Mouse (Mus musculus): Measurements from ENCODE around the gene Apol7e. TPM values are rescaled to one million over a fixed set of nuclear protein-coding genes. Genes with fewer than 3 reads are reported as not detected.
A peak's percentile ranks its signal among the peaks of the same experiment; 100 is the strongest.
"Not testable (repeated sequence)": the region's sequence is repeated elsewhere in the genome, so short reads cannot be mapped to it uniquely, and the experiment has no call there.

Gene Apol7e
- not detected for total RNA-seq (2021)
- long read RNA-seq, experiment 1, result 0 reads
- long read RNA-seq, experiment 2, result 0 reads

DNA sequence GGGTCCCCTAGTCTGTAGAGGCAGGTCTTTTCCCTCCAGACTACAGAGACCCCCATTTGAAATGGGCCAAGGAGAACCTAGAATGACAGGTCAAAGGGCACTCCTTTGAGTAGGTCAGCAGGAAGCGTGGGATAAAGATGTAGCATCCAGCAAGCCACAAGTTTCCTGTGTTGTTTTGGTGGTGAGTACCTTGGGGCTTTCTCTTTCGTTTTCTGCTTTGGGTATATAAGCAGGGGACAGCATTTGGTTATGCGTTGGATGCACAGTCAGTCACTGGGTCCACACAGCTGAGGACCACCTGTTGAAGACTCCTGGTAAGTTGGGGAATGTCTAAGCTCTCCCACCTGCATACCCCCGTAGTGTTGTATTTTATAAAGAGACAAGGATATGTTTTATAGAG lies at the start of gene Apol7e:
TSS of gene Apol7e (plus strand) at position 202 of the 400 bp plus-strand sequence.
- not testable (repeated sequence) for DNase-seq (ENCODE audit: low spot score)

DNA sequence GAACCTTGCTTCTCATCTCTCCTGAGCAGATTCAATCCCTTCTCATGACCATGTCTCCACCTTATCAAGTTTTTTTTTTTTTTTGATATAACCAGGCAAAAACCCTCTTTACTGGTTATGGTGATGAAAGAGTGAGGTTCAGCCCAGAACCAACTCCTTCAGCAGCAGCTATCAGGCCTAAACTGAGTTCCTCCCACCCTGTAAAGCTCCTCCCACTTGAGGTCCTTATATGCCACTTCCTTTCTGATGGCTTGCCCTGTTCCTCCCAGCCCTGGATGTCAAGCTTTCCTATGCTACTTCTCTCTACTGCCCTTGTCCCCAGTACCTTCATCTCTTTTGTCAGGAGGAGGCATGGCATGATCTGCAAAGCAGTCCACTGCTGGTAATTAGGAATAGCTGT lies 47.5 kb upstream of the Apol7e start:
- not testable (repeated sequence) for DNase-seq (ENCODE audit: low spot score)

DNA sequence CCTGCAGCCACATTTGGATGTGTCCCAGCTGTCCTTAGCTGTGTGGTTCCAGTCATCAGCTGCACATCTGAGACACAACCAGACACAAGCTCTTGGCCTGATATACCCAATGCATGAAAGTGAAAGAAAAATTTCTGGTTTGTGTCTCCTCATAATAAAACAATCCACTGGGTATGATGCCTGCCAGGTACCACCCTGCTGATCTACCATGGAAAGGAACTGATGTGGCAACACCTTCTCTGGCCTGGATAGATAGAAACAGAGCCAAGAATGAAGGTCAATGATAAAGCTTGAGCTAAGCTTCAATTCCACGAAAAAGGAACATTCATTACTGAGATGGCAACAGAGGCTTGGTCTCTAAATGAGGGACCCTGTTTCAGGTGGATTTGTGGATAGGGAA lies 38.9 kb upstream of the Apol7e start:
- DNase-seq (ENCODE audit: low spot score), result not testable (repeated sequence)

DNA sequence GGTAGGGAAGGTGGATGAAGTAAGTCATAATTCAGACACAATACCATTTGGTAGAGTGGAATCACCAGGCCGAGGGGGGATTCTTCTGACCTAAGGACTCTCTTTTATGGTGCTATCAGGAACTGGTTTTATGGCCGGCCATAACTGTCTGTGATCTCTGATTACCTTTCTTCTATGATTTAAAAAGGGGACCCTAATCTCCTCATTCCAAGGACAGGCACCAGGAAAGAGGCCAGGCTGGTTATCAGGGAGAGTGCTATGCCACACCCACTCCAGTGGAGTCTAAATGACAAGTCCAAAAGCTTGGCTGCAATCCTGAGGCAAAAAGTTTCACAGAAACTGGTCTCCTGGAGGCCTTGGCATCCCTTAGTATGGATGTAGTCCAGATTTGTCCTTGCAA lies 36.8 kb upstream of the Apol7e start:
- not testable (repeated sequence) for DNase-seq (ENCODE audit: low spot score)

DNA sequence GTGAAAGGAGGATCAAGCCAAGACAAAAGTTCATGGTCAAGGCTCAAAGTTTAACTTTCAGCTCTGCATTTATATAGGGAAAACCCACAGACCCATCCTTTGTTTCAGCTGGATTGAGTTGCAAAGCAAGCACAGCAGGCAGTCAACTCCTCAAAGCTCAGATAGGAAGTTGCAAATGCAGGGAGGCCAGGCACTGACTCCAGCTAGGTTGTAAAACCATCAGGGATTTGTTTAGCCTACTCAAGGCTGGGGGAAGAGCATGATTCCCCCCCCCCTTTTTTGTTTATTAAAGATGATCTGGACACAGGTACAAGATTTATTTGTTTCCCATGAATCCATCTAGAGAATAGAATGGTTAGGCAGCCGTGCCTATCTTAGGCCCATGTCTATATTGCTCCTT lies 24.6 kb upstream of the Apol7e start:
- DNase-seq (ENCODE audit: low spot score), result not testable (repeated sequence)

DNA sequence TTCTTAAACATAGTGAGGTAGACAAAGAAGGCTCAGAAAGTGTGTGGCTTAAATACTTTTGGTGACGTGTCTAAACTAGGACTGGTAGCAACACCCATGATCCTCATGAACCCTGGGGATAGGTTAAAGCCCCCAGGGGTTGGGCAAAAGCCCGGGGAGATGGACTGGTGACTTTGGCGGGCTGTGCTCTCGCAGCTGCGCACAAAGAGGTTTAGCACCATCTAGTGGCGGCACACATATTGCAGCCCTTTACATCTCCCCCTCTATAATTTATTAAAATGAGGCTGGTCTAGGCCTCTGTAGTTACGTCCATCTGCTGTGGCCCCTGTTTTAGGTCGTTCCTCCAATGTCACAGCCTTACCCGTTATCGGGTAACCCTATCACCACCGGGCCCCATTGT lies 14.7 kb upstream of the Apol7e start:
- DNase-seq (ENCODE audit: low spot score), result peak; percentile 9

DNA sequence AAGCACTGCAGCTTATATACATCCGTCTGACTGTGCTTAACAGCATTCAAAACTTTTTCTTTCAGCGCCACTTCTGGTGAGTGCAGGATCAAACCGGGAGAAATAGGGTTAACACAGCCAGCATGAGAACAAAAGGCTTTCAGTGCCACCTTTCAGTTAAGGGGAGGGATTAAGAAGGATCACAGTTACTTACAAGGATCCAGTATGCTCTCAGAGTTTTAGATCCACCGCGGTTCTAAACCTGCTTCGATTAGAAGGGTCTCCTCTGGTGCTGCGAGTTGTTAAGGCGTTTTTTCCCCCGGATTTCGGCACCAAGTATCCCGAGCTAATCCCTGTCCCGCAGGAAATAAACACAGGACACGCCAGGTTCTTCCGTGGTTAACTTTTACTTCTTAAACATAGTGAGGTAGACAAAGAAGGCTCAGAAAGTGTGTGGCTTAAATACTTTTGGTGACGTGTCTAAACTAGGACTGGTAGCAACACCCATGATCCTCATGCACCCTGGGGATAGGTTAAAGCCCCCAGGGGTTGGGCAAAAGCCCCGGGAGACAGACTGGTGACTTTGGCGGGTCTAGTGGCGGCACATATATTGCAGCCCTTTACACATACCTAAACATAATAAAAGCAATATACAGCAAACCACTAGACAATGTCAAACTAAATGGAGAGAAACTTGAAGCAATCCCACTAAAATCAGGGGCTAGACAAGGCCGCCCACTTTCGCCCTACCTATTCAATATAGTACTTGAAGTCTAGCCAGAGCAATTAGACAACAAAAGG lies 6.9 kb upstream of the Apol7e start:
- DNase-seq (ENCODE audit: low spot score), result not testable (repeated sequence)

DNA sequence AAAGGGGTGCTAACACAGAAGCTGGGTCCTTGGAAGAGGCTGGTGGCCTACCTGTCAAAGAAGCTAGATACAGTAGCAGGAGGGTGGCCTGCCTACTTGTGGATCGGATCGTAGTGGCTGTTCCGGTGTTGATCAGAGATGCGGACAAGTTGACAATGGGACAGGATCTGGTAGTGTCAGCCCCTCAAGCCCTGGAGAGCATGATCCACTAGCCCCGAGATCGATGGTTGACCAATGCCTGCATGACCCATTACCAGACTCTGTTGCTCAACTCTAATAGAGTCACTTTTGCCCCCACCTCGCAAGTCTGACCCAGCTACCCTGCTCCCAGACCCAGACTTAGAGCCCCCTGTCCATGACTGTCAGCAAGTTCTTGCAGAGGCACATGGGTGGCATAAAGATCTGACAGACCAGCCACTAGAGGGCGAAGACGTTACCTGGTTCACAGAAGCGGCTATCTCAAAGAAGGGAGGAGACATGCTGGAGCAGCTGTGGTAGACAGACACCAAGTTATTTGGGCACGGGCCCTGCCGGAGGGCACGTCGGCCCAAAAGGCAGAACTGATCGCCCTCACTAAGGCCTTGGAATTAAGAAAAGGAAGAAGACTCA lies 3.9 kb upstream of the Apol7e start:
- DNase-seq (ENCODE audit: low spot score), result not testable (repeated sequence)

DNA sequence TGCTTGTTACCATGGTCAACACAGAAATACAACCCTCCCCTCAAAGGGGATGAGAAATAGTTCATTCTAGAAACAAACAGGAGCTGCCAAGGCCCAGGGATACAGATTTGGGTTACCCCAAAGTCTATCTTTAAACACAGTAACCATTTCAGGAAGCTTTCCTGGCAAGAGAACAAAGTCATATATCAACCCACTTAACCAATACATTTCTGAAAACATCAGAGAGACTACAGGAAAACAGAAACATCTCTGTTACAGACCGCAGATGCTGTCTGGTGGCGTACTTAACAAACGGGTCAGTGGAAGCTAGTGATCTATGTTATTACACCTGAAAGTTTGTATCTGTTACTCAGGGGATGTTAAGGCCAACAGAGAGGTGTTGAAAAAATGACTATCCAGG lies 6.6 kb downstream of the Apol7e start:
- DNase-seq (ENCODE audit: low spot score), result not testable (repeated sequence)

DNA sequence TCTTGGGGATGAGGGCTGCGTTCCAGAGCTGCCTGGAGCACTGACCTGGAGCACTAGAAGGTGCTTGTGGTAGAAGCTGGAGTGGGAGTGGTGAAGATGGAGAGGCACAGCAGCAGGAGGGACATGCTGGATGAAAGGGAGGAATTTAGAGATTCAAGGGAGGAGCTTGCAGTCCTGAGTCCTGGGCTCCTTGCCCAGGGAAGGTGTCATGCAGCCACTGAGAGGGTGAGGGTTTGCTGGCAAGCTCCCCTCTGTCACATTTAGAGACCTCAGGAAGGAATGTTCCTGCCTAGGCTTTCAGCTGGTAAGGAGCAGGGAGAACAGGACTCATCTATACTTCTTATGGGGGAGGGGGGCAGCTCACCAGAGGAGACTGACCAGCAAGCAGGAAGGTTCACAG lies 10.3 kb downstream of the Apol7e start:
- DNase-seq (ENCODE audit: low spot score), result not testable (repeated sequence)

DNA sequence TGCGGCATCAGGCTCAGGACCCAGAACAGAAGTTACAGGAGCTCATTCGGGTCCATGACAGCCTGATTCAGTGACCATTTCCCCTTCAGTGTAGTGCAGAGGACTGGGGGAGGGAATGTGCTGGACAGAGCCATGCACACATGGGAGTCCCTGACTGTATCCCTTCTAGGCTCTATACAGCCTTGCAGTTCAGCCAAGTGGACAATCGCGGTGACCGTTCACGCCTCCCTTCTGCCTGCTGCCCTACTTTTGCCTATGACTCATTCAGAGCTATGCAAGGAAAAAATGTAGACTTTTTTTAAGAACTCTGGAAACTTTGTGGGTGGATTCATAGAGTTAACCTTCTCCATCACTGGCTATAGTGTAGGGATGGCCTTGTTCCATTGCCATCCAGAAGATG lies 19.6 kb downstream of the Apol7e start:
- not testable (repeated sequence) for DNase-seq (ENCODE audit: low spot score)

DNA sequence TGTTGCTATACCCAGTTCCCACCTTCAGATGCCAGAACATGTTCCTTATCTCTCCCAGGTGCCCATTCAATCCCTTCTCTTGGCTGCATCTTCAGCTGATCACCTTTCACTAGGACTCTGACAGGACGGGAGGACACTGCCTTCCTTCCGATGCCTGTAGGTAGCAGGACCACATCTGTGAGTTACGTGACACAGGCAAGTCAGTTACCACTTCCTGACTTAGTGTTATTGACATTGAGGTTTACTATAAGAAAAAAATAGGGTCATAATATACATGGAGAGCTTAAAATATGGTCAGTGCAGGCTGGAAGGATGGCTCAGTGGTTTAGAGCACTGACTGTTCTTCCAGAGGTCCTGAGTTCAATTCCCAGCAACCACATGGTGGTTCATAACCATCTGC lies 22.9 kb downstream of the Apol7e start:
- DNase-seq (ENCODE audit: low spot score), result not testable (repeated sequence)

DNA sequence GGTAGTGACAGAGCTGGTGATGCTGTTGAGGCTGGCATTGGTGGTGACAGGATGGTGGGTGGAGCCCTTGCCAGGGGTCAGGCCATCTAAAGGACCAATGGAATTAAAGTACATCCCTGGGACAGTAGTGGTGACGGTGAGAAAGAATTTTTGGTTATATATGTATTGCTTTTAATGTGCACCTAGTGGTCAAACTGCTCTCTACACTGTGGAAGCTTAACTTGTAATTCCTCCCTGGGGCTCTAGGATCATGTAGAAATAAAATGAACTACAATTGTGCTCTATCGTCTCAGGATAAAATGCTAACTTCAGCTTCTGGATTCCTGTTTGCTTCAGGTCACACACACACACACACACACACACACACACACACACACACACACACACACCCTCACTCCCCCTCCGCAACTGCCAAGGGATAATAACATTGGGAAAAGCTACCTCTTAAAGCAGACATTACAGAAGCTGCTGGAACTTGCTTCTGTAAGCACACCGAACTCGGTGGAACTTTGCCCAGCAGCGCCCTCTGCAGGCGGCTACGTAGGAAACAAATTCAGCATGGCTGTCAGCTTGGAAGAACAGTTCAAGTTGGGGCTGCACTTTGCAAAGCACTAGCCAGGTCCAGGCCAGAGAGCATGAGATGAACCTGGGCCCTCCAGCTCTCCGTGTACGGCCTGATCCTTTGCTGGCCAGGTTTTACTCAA lies 25.7 kb downstream of the Apol7e start:
- DNase-seq (ENCODE audit: low spot score), result not testable (repeated sequence)

DNA sequence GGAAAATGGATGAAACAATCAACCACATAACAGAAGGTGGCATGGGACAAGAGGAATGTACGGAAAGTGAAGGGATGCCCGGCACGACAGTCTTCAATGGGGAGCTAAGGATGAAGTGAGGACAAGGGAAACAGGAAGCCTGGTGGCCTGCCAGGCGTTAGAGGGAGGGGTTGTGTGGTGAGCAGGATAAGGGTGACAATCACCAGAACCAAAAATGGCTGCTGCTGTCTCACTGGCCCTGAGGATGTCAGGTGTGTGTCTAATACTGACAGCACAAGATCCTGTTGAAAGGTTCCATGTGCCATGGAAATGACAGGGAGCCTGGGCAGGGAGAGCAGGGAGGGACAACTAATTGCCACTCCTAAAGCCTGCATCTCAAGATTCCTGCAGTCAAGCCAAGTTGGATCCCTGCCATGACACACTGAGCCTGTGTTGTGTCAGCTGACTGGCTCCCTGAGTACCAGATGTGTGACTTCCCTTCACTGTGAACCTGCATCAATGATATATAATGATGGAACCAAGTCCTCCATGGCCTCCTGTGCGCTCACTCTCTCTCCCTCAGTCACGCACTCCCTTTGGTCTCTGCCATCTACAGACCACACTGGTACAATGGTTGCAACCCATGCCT lies 26.9 kb downstream of the Apol7e start:
- not testable (repeated sequence) for DNase-seq (ENCODE audit: low spot score)

DNA sequence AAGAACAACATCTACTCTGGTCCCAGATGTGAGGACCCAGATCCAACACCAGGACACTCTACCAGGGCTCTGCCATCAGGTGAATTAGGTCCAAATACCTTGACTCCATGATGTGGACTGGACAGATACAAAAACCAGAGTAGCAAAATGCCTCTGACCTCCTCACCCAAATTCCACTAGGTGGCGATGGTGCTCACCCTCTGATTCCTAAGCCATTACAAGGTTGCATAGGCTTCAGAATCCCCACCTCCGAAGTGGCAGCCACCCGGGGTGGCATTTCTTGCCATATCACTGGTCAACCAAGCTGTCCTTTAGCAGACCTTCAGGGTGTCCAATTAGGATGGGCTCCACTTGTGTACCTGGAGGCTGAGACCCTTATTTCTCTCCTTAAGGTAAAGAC lies 28.5 kb downstream of the Apol7e start:
- not testable (repeated sequence) for DNase-seq (ENCODE audit: low spot score)

DNA sequence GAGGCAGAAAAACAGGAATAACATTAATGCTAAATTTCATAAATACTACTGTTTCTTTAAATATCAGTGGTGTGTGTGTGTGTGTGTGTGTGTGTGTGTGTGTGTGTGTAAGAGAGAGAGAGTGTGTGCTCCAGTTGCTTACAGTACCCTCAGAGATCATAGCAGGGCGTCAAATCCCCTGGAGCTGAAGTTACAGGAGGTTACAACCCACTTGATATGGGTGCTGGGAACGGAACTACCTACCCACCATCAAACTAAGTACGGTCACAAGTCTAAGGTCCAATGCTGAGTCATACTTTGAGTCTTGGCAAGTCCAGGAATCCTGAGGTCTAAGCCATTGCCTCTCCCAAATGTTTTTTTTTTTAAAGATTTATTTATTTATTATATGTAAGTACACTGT lies 29.1 kb downstream of the Apol7e start:
- not testable (repeated sequence) for DNase-seq (ENCODE audit: low spot score)

DNA sequence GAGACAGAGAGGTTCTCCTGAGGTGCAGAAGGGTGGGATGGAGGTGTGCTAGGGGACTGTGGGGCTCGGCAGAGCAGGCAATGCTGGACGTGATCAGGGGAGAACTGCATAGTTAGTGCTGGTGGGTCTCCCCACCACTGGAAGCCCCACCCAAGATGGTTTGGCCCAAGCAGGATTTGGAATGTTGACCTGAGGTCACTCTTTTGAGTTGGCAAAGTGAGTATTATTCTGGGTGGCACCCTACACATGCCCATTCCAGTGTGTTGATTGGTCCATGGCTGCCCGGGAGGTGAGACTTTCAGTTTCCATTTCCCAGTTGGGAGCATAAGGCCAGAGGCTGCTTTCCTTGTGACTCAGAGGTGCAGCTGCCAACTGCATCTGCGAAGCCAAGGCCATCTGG lies 30.1 kb downstream of the Apol7e start, which contains the start of gene Apol9b:
TSS of gene Apol9b (plus strand) at position 301 of the 400 bp plus-strand sequence.
- not testable (repeated sequence) for DNase-seq (ENCODE audit: low spot score)

DNA sequence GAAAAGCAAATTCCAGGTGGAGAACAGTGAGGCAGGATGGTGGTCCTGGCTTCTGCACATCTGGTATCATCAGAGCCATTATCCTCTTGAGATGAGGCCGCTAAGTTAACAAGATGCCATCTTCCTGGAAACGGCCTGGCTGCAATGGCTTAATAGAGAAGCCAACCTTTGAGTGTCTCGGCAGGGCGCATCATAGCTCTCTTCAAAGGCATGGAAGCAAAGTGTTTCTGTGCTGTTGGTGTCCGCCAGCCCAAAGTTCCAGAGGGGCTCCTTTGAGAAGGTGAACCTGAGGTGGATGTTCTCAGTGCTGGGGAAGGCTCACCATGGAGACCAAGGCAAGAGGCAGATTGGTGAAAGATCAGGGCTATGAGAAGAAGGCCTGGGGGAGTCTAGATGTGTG lies 32.9 kb downstream of the Apol7e start:
- DNase-seq (ENCODE audit: low spot score), result no peak

DNA sequence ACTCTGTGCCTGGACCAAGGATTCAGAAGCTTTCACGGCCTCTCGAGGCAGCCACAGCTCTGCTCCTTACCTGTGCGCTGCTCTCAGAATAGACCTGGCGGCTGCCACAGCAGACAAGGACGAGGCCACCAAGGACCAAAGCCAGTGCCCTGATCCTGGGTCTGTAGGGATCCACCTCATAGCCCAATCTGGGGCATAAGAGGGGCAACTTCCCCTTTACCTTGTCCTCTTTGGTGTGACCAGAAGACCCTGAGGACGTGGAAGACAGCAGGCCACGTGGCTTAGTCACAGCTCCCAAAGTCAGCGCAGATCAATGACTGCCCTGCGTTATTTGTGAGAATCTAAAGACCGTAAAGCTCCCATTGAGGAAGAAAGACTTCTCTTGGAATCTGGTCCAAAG lies 34.2 kb downstream of the Apol7e start:
- not testable (repeated sequence) for DNase-seq (ENCODE audit: low spot score)

DNA sequence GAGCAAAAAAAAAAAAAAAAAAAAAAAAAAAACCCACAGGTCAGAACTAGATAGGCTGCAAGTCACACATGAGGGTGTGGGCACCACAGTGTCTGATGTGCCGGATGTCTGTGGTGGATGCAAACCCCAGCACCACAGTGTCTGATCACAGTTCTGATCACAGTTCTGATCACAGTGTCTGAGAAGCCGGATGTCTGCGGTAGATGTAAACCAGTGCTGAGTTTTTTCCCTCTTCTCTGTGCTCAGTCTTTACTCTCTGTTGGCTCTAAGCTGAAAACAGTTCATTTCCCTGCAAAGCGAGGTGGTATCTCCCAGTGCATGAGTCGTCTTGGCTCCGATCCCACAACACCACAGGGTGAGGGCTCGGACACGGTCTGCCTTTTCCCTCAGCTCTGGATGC lies 34.7 kb downstream of the Apol7e start:
- DNase-seq (ENCODE audit: low spot score), result not testable (repeated sequence)

DNA sequence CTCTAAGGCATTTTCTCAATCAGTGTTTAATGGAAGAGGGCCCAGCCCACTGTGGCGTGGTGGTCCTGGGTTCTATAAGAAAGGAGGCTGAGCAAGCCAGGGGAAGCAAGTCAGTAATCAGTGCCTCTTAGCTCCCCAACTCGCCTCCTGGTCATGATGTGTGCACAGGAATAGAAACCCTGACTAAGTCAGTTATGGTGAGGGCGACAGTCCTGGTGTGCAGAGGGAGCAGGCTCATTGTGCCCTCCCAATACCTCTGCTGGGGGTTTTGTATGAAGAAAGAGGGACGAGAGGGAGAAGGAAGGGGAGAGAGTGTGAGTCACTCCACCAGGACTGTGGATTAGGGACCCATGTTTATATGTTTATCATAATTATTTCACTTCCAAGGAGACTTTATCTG lies 35.2 kb downstream of the Apol7e start:
- DNase-seq (ENCODE audit: low spot score), result not testable (repeated sequence)
